Mouse (Mus musculus): ENCODE results near the gene C8g. TPM values are rescaled to one million over a fixed set of nuclear protein-coding genes. Genes with fewer than 3 reads are reported as not detected.
A peak's percentile ranks its signal among the peaks of the same experiment; 100 is the strongest.

C8g gene
- 1 to 10 TPM; 1.7 to 2.6 (median 2.0) TPM for total RNA-seq (2022)

- DNase-seq (ENCODE audit: low spot score) = no peak
Observed at GRCm38 (mm10) chr2:25501593-25502486, at the start of gene C8g. C8g (minus strand) TSS chr2:25501719.

GRCm38 (mm10) chr2:25551186-25551585 is 49.7 kb upstream of the C8g start:
- no peak for DNase-seq (ENCODE audit: low spot score)

- no peak for DNase-seq (ENCODE audit: low spot score)
Observed at GRCm38 (mm10) chr2:25549021-25549991, 47.8 kb upstream of the C8g start.

- peak; percentile 99 for DNase-seq (ENCODE audit: low spot score)
Observed at GRCm38 (mm10) chr2:25546811-25547491, 45.4 kb upstream of the C8g start, which contains the start of gene Traf2. Traf2 (minus strand) TSS chr2:25546940.

- no peak for DNase-seq (ENCODE audit: low spot score)
Observed at GRCm38 (mm10) chr2:25545996-25546810, 44.7 kb upstream of the C8g start.

GRCm38 (mm10) chr2:25541644-25542367 is 40.3 kb upstream of the C8g start:
- DNase-seq (ENCODE audit: low spot score) = no peak

GRCm38 (mm10) chr2:25540541-25540948 is 39.0 kb upstream of the C8g start:
- DNase-seq (ENCODE audit: low spot score) = no peak

- DNase-seq (ENCODE audit: low spot score) = no peak
Observed at GRCm38 (mm10) chr2:25536531-25536930, 35.0 kb upstream of the C8g start.

GRCm38 (mm10) chr2:25534866-25535182 is 33.3 kb upstream of the C8g start:
- DNase-seq (ENCODE audit: low spot score) = no peak

GRCm38 (mm10) chr2:25534178-25534865 is 32.8 kb upstream of the C8g start:
- peak; percentile 86 for DNase-seq (ENCODE audit: low spot score)

GRCm38 (mm10) chr2:25533707-25534106 is 32.2 kb upstream of the C8g start:
- no peak for DNase-seq (ENCODE audit: low spot score)

- DNase-seq (ENCODE audit: low spot score) = no peak
Observed at GRCm38 (mm10) chr2:25526510-25527302, 25.2 kb upstream of the C8g start.

- no peak for DNase-seq (ENCODE audit: low spot score)
Observed at GRCm38 (mm10) chr2:25509912-25510311, 8.4 kb upstream of the C8g start.

GRCm38 (mm10) chr2:25506964-25507363 is 5.4 kb upstream of the C8g start:
- no peak for DNase-seq (ENCODE audit: low spot score)

GRCm38 (mm10) chr2:25505860-25506259 is 4.3 kb upstream of the C8g start:
- DNase-seq (ENCODE audit: low spot score) = no peak

GRCm38 (mm10) chr2:25505000-25505399 is 3.5 kb upstream of the C8g start:
- DNase-seq (ENCODE audit: low spot score) = no peak

- DNase-seq (ENCODE audit: low spot score) = no peak
Observed at GRCm38 (mm10) chr2:25504538-25504937, 3.0 kb upstream of the C8g start.

GRCm38 (mm10) chr2:25502726-25503125 is 1.2 kb upstream of the C8g start:
- no peak for DNase-seq (ENCODE audit: low spot score)

Measured in heart, adult 8-10 months (tissue).